ENCODE assay signal across 17 mouse cellular contexts in genomic region chr8:87905404-87905803, GRCm38 (mm10).
"Had no signal": no experiment of that assay in that cellular context is flagged by ENCODE, and none has a peak within 500 bp of the region (broad histone marks: within the 10 kb centered on the region; RNA-seq: fewer than 3 reads in every experiment).

No protein-coding gene starts in this region.

- DNase-seq: kidney, adult 8-10 months; kidney, postnatal 25 days; layer of hippocampus, postnatal 36 days; lung, adult 2 months; lung, postnatal 10 days; lung, postnatal 4 days; midbrain, embryonic 14.5 days; retina, postnatal 1 day; right cerebral cortex, postnatal 4 days; spleen, adult 18-20 months; thymus, adult 2 months; thymus, postnatal 25 days had no signal

- H3K4me2 ChIP-seq: liver, embryonic 11.5 days; liver, embryonic 15.5 days; neural tube, embryonic 13.5 days had no signal

- H3K27me3 ChIP-seq: liver, embryonic 15.5 days; neural tube, embryonic 13.5 days had no signal

- H3K9ac ChIP-seq: liver, embryonic 15.5 days; neural tube, embryonic 13.5 days had no signal

- ATAC-seq: intestine, postnatal 0 days had no signal

- H3K36me3 ChIP-seq: liver, embryonic 15.5 days; neural tube, embryonic 13.5 days had no signal

- H3K9me3 ChIP-seq: liver, embryonic 15.5 days; midbrain, embryonic 10.5 days; neural tube, embryonic 13.5 days had no signal

- H3K4me1 ChIP-seq: liver, embryonic 15.5 days had no signal

- H3K4me3 ChIP-seq: liver, embryonic 15.5 days; midbrain, embryonic 10.5 days; neural tube, embryonic 13.5 days had no signal

- H3K27ac ChIP-seq: liver, embryonic 15.5 days; midbrain, embryonic 10.5 days; neural tube, embryonic 13.5 days had no signal
